Mouse (Mus musculus) MEL (cell line): ENCODE results near the gene Tbx3. TPM values are rescaled to one million over a fixed set of nuclear protein-coding genes. Genes with fewer than 3 reads are reported as not detected.

Source experiments
- DNase-seq: peaks from one replicate; pipeline ENCODE4 v3.0.0; 2011; ENCODE audit warnings: low read depth, low spot score
- H3K27ac ChIP-seq: 2 replicates; pipeline ENCODE4 v1.5.1; 2012; ENCODE audit warnings: low read depth, mild to moderate bottlenecking, control low read depth, low read length, moderate library complexity; ENCODE audit not compliant: control insufficient read depth
- H3K27me3 ChIP-seq, 2 experiments: fragments of 150-350 bp in 1 of 2; sonication (generic) in 1 of 2; 2 replicates each; pipeline ENCODE4 v1.6.1; 2012; ENCODE audit warnings: low read length in 2 of 2, mild to moderate bottlenecking in 2 of 2, improper control_type of control experiment in 1 of 2, moderate library complexity in 1 of 2; ENCODE audit not compliant: insufficient read depth in 2 of 2, control insufficient read depth in 1 of 2
- H3K36me3 ChIP-seq, 2 experiments: 2 replicates each; pipeline ENCODE4 v1.6.1; 2012 to 2014; ENCODE audit warnings: low read length in 2 of 2, improper control_type of control experiment in 1 of 2, inconsistent platforms in 1 of 2, mild to moderate bottlenecking in 1 of 2; ENCODE audit not compliant: insufficient read depth in 2 of 2, control insufficient read depth in 1 of 2
- H3K4me1 ChIP-seq, 2 experiments: fragments of 150-350 bp in 1 of 2; sonication (generic) in 1 of 2; 2 replicates each; pipeline ENCODE4 v1.6.1; 2012; ENCODE audit warnings: low read length in 2 of 2, improper control_type of control experiment in 1 of 2, mild to moderate bottlenecking in 1 of 2; ENCODE audit not compliant: insufficient read depth in 2 of 2, control insufficient read depth in 1 of 2
- H3K4me3 ChIP-seq, 2 experiments: fragments of 150-350 bp in 1 of 2; sonication (generic) in 1 of 2; 2 replicates each; pipeline ENCODE4 v1.5.1; 2012; ENCODE audit warnings: low read depth in 2 of 2, low read length in 2 of 2, mild to moderate bottlenecking in 2 of 2, moderate library complexity in 2 of 2, control low read depth in 1 of 2, improper control_type of control experiment in 1 of 2; ENCODE audit not compliant: control insufficient read depth in 1 of 2, insufficient read depth in 1 of 2
- H3K79me2 ChIP-seq: 2 replicates; pipeline ENCODE4 v1.6.1; 2012; ENCODE audit warnings: mild to moderate bottlenecking, low read length, moderate library complexity; ENCODE audit not compliant: control insufficient read depth, poor library complexity, insufficient read depth
- H3K9ac ChIP-seq: 2 replicates; pipeline ENCODE4 v1.6.1; 2012; ENCODE audit warnings: low read depth, mild to moderate bottlenecking, control low read depth, low read length, moderate library complexity; ENCODE audit not compliant: control insufficient read depth, poor library complexity, severe bottlenecking
- H3K9me3 ChIP-seq: fragments of 150-350 bp; sonication (generic); replicated peaks from 2 replicates; pipeline ENCODE4 v1.6.1; 2012; ENCODE audit warnings: mild to moderate bottlenecking, low read length, improper control_type of control experiment, moderate library complexity; ENCODE audit not compliant: insufficient read depth
- E2F4 ChIP-seq: IDR thresholded peaks from 2 replicates; pipeline ENCODE4 v1.6.1; 2011; ENCODE audit warnings: low read depth, low read length, improper control_type of control experiment, borderline replicate concordance
- EP300 ChIP-seq, 2 experiments: IDR thresholded peaks; 2 replicates each; pipeline ENCODE4 v1.6.1; 2011; ENCODE audit warnings: improper control_type of control experiment in 2 of 2, low read length in 2 of 2, low read depth in 1 of 2, mild to moderate bottlenecking in 1 of 2
- MEF2A ChIP-seq: IDR thresholded peaks from 2 replicates; pipeline ENCODE4 v1.6.1; 2014; ENCODE audit warnings: low read depth, mild to moderate bottlenecking, inconsistent platforms, low read length, improper control_type of control experiment; ENCODE audit not compliant: poor library complexity, insufficient replicate concordance, severe bottlenecking; ENCODE audit errors: extremely low read depth
- MYC ChIP-seq: IDR thresholded peaks from 2 replicates; pipeline ENCODE4 v1.6.1; 2011; ENCODE audit warnings: low read depth, mild to moderate bottlenecking, low read length, improper control_type of control experiment, moderate library complexity
- NELFE ChIP-seq: IDR thresholded peaks from 2 replicates; pipeline ENCODE4 v1.6.1; 2011; ENCODE audit warnings: low read depth, low read length, improper control_type of control experiment
- NRF1 ChIP-seq: IDR thresholded peaks from 2 replicates; pipeline ENCODE4 v1.6.1; 2014; ENCODE audit warnings: low read depth, mild to moderate bottlenecking, inconsistent platforms, low read length, improper control_type of control experiment, moderate library complexity; ENCODE audit not compliant: poor library complexity, insufficient read depth, severe bottlenecking
- POLR2A ChIP-seq, 2 experiments: IDR thresholded peaks; 2 replicates each; pipeline ENCODE4 v1.6.1; 2011 to 2012; ENCODE audit warnings: low read length in 2 of 2, mild to moderate bottlenecking in 2 of 2, control low read depth in 1 of 2, improper control_type of control experiment in 1 of 2, low read depth in 1 of 2, moderate library complexity in 1 of 2; ENCODE audit not compliant: control insufficient read depth in 1 of 2, insufficient read depth in 1 of 2, poor library complexity in 1 of 2
- RAD21 ChIP-seq: IDR thresholded peaks from 2 replicates; pipeline ENCODE4 v1.6.1; 2011; ENCODE audit warnings: mild to moderate bottlenecking, low read depth, low read length, improper control_type of control experiment
- RCOR1 ChIP-seq: IDR thresholded peaks from 2 replicates; pipeline ENCODE4 v1.6.1; 2012; ENCODE audit warnings: low read depth, mild to moderate bottlenecking, inconsistent platforms, low read length, improper control_type of control experiment
- SIN3A ChIP-seq: IDR thresholded peaks from 2 replicates; pipeline ENCODE4 v1.6.1; 2012; ENCODE audit warnings: low read length, improper control_type of control experiment, inconsistent platforms
- USF2 ChIP-seq, 2 experiments: IDR thresholded peaks; 2 replicates each; pipeline ENCODE4 v1.6.1; 2011 to 2012; ENCODE audit warnings: improper control_type of control experiment in 2 of 2, low read length in 2 of 2, borderline replicate concordance in 1 of 2, inconsistent platforms in 1 of 2, low read depth in 1 of 2, mild to moderate bottlenecking in 1 of 2; ENCODE audit not compliant: insufficient read depth in 1 of 2
- ZKSCAN1 ChIP-seq: IDR thresholded peaks from 2 replicates; pipeline ENCODE4 v1.6.1; 2012; ENCODE audit warnings: low read depth, mild to moderate bottlenecking, inconsistent platforms, low read length, improper control_type of control experiment, moderate library complexity
- polyA plus RNA-seq, 2 experiments: library from polyadenylated mRNA; stranded (reverse) in 1 of 2; unstranded in 1 of 2; fragments of >175 nt in 1 of 2; fragments of >200 nt in 1 of 2; gene quantifications; 2 replicates each; pipeline versions ENCODE4 v1.2.1 to v1.2.4; 2012; ENCODE audit warnings: low replicate concordance in 2 of 2, low read depth in 1 of 2; ENCODE audit not compliant: insufficient read length in 2 of 2, insufficient read depth in 1 of 2, missing spikeins in 1 of 2
- total RNA-seq: library from RNA; depleted of rRNA; stranded (reverse); fragments of 300-350 nt; gene quantifications from 2 replicates; pipeline ENCODE4 v1.2.3, GENCODE M21; 2012

Gene Tbx3
- total and polyA plus RNA-seq, 3 experiments = not detected

DNA sequence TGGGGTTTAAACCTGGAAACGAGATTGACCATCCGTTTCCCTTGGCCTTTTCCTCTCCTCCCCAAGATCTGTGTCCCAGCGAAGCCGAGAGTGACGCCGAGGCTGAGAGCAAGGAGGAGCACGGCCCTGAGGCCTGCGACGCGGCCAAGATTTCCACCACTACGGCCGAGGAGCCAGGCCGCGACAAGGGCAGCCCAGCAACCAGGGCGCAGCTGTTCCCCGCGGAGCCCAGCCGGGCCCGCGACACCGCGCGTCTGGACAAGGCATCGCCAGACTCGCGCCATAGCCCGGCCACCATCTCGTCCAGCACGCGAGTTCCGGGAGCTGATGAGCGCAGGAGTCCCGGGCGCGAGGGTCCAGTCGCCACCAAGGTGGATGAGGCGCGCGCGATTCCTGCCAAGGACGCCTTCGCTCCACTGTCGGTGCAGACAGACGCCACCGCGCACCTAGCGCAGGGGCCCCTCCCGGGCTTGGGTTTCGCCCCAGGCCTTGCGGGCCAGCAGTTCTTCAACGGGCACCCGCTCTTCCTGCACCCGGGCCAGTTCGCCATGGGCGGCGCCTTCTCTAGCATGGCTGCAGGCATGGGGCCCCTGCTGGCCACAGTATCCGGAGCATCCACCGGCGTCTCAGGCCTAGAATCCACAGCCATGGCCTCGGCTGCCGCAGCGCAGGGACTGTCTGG lies 10.0 kb downstream of the Tbx3 start:
- no peak overlapping the region for H3K9ac ChIP-seq
- no peak for DNase-seq
- H3K9me3 ChIP-seq = no peaks in the 10 kb centered on the region
- H3K27ac ChIP-seq = no peak overlapping the region
- TF ChIP-seq NRF1 (no peak), SIN3A (no peak), MEF2A (no peak), POLR2A (IDR thresholded peaks at IDR 0.05; ENCODE audit: control insufficient read depth in 1 of 2, insufficient read depth in 1 of 2, low read depth in 1 of 2, low read length in 2 of 2, poor library complexity in 1 of 2) (no peak), EP300 (IDR thresholded peaks at IDR 0.05; ENCODE audit: low read depth in 1 of 2, low read length in 2 of 2) (no peak), MYC (no peak), NELFE (no peak), E2F4 (no peak), RAD21 (no peak)
- no peaks in the 10 kb centered on the region; a peak in 1 of 4 replicates for H3K27me3 ChIP-seq
- no peak overlapping the region for H3K4me3 ChIP-seq
- no peaks in the 10 kb centered on the region for H3K36me3 ChIP-seq
- H3K79me2 ChIP-seq = no peaks in the 10 kb centered on the region
- no peaks in the 10 kb centered on the region for H3K4me1 ChIP-seq

DNA sequence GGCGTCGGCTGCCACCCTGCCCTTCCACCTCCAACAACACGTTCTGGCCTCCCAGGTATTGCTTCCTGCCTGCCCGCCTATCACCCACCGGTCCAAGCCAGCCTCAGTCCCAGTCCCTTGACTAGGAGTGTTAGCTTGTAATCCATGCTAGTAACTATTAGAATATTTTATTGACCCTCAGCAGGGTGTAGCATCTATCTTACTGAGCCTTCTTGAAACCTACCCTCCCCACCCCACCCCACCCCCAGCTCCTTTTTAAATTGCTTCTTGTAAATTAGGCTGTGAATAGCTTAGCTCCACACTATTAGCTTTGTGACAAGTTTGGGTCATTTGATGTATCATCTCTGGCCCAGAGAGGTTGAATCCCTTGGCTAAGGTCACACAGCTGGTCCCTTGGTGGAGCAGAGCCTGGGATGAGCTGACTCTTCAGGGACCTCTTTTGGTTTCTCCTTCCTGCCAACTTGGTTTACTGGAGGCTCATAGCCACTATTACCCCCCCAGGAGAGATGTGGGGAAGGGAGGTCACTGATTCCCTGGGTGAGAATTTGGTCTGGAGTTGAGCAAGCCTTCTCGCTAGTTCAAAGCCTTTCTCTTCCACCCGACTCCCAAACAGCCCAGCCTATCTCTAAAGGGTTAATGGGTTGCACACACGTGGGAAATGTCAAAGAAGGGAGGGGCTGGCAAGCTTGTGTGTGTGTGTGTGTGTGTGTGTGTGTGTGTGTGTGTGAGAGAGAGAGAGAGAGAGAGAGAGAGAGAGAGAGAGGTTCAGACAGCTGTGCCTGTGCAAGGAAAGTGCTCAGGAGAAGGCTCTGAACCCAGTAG lies 10.8 kb downstream of the Tbx3 start:
- Histone ChIP-seq H3K27ac (no peak overlapping the region), H3K36me3 (no peaks in the 10 kb centered on the region), H3K4me1 (no peaks in the 10 kb centered on the region), H3K9me3 (no peaks in the 10 kb centered on the region), H3K27me3 (no peaks in the 10 kb centered on the region; a peak in 1 of 4 replicates), H3K4me3 (no peak overlapping the region), H3K9ac (no peak overlapping the region), H3K79me2 (no peaks in the 10 kb centered on the region)
- no peak for DNase-seq
- TF ChIP-seq RCOR1 = no peak
- TF ChIP-seq USF2 (IDR thresholded peaks at IDR 0.05; ENCODE audit: borderline replicate concordance in 1 of 2, insufficient read depth in 1 of 2, low read depth in 1 of 2, low read length in 2 of 2) = no peak
- TF ChIP-seq NRF1 = no peak
- no peak for TF ChIP-seq E2F4
- no peak for TF ChIP-seq ZKSCAN1
- no peak for TF ChIP-seq POLR2A (IDR thresholded peaks at IDR 0.05; ENCODE audit: control insufficient read depth in 1 of 2, insufficient read depth in 1 of 2, low read depth in 1 of 2, low read length in 2 of 2, poor library complexity in 1 of 2)
